Mouse (Mus musculus): Measurements from ENCODE around the gene Reln. TPM values are rescaled to one million over a fixed set of nuclear protein-coding genes. Genes with fewer than 3 reads are reported as not detected.

Reln gene
- polyA plus RNA-seq, 1 experiment from 2014 or later = 1.8 TPM

GRCm38 (mm10) chr5:22302309-22302708 lies 42.2 kb downstream of the Reln start:
- Histone ChIP-seq H3K4me1 (ENCODE audit: control insufficient read depth, insufficient read depth, low read length) (no peaks in the 10 kb centered on the region), H3K9me3 (ENCODE audit: control insufficient read depth, low read length) (no peaks in the 10 kb centered on the region), H3K9ac (ENCODE audit: low read length) (no peak overlapping the region), H3K27me3 (ENCODE audit: control insufficient read depth, insufficient read depth, low read length) (no peaks in the 10 kb centered on the region), H3K4me3 (ENCODE audit: low read depth, low read length) (no peak overlapping the region), H3K36me3 (ENCODE audit: control insufficient read depth, insufficient read depth, low read length) (no peaks in the 10 kb centered on the region), H3K4me2 (ENCODE audit: low read depth, severe bottlenecking) (no peak overlapping the region), H3K27ac (replicated peaks; ENCODE audit: low read depth, low read length) (no peak overlapping the region)
- WGBS = 70% methylated on average over 5 of the region's 5 CpGs
- no peak for ATAC-seq (ENCODE audit: insufficient number of reproducible peaks, low FRiP score, low TSS enrichment, low read depth)
- no peak for DNase-seq (ENCODE audit: low spot score)

DNA sequence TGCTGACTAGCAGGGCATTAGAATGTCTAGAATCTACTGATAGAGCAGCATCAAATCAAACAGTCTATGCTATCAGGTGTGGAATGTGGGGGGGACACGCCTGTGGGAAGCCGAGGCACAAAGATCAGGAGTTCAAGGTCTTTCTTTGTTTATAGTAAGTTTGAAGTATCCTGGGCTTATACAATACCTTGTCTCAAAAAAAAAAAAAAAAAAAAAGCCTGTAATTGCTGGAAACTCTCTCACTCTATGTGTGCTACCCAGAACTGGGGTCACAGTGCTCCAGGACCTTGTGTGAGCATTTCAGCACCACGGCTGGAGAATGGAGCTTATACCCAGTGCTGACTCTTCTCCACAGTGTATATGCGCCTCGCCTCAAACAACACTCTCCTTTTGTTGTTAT lies 43.7 kb downstream of the Reln start:
- no peak overlapping the region for H3K27ac ChIP-seq (replicated peaks; ENCODE audit: low read depth, low read length)
- H3K4me2 ChIP-seq (ENCODE audit: low read depth, severe bottlenecking) = no peak overlapping the region
- no peaks in the 10 kb centered on the region for H3K4me1 ChIP-seq (ENCODE audit: control insufficient read depth, insufficient read depth, low read length)
- no peaks in the 10 kb centered on the region for H3K9me3 ChIP-seq (ENCODE audit: control insufficient read depth, low read length)
- no peaks in the 10 kb centered on the region for H3K36me3 ChIP-seq (ENCODE audit: control insufficient read depth, insufficient read depth, low read length)
- no peaks in the 10 kb centered on the region for H3K27me3 ChIP-seq (ENCODE audit: control insufficient read depth, insufficient read depth, low read length)
- 88% methylated on average over 5 of the region's 5 CpGs for WGBS
- no peak overlapping the region for H3K9ac ChIP-seq (ENCODE audit: low read length)
- no peak for DNase-seq (ENCODE audit: low spot score)
- no peak overlapping the region for H3K4me3 ChIP-seq (ENCODE audit: low read depth, low read length)
- ATAC-seq (ENCODE audit: insufficient number of reproducible peaks, low FRiP score, low TSS enrichment, low read depth) = no peak

GRCm38 (mm10) chr5:22300046-22300445 lies 44.5 kb downstream of the Reln start:
- no peaks in the 10 kb centered on the region for H3K27me3 ChIP-seq (ENCODE audit: control insufficient read depth, insufficient read depth, low read length)
- H3K36me3 ChIP-seq (ENCODE audit: control insufficient read depth, insufficient read depth, low read length) = no peaks in the 10 kb centered on the region
- DNase-seq (ENCODE audit: low spot score) (no peak), ATAC-seq (ENCODE audit: insufficient number of reproducible peaks, low FRiP score, low TSS enrichment, low read depth) (no peak)
- no peak overlapping the region for H3K9ac ChIP-seq (ENCODE audit: low read length)
- no peaks in the 10 kb centered on the region for H3K4me1 ChIP-seq (ENCODE audit: control insufficient read depth, insufficient read depth, low read length)
- no peak overlapping the region for H3K4me2 ChIP-seq (ENCODE audit: low read depth, severe bottlenecking)
- H3K27ac ChIP-seq (replicated peaks; ENCODE audit: low read depth, low read length) = no peak overlapping the region
- H3K4me3 ChIP-seq (ENCODE audit: low read depth, low read length) = no peak overlapping the region
- 87% methylated on average over 6 of the region's 6 CpGs for WGBS
- H3K9me3 ChIP-seq (ENCODE audit: control insufficient read depth, low read length) = no peaks in the 10 kb centered on the region

- Histone ChIP-seq H3K27ac (replicated peaks; ENCODE audit: low read depth, low read length) (no peak overlapping the region), H3K4me1 (ENCODE audit: control insufficient read depth, insufficient read depth, low read length) (no peaks in the 10 kb centered on the region), H3K9me3 (ENCODE audit: control insufficient read depth, low read length) (no peaks in the 10 kb centered on the region), H3K9ac (ENCODE audit: low read length) (no peak overlapping the region), H3K36me3 (ENCODE audit: control insufficient read depth, insufficient read depth, low read length) (no peaks in the 10 kb centered on the region), H3K4me2 (ENCODE audit: low read depth, severe bottlenecking) (no peak overlapping the region), H3K4me3 (ENCODE audit: low read depth, low read length) (no peak overlapping the region), H3K27me3 (ENCODE audit: control insufficient read depth, insufficient read depth, low read length) (no peaks in the 10 kb centered on the region)
- ATAC-seq (ENCODE audit: insufficient number of reproducible peaks, low FRiP score, low TSS enrichment, low read depth) (no peak), DNase-seq (ENCODE audit: low spot score) (no peak)
- WGBS = 91% methylated on average over 6 of the region's 6 CpGs
Measured at GRCm38 (mm10) chr5:22295161-22295560, 49.3 kb downstream of the Reln start.

DNA sequence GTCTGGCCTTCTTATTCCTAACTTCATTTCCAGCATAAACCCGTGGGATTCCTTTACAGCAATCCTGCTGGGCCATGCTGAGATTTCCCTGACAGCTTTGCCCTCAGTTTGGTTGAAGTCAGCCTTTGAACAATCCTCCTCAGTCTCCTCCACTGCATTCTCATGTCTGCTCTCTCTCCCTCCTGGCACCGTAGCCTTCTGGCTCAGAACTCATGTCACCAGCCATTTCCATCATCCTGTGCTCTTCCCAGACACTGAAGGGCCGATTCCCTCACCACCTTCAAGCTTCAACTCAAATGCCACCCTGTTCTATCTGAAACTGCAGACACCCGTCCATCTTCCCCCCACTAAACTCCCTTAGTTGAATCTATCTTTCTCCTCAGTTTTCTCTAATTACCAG lies 53.1 kb downstream of the Reln start:
- 82% methylated on average over 4 of the region's 4 CpGs for WGBS
- no peak overlapping the region for H3K27ac ChIP-seq (replicated peaks; ENCODE audit: low read depth, low read length)

DNA sequence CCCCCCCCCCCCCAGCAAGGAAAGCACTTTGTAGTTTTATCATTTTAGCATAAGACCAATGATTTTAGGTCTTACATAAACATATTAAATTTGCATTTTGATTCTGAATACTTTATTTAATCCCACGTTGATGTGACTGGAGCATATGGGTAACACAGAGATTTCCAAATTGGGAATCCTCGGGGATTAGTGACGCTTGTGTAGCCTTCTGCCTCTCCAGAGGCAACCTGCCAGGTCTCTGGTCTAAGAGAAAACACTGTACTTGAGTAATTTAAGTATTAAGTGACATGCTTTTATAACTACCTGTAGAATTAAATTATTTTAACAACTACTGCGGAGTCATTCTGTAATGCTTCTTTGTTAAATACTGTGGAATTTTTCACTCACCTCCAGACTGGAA lies 59.1 kb downstream of the Reln start:
- Histone ChIP-seq H3K36me3 (ENCODE audit: control insufficient read depth, insufficient read depth, low read length) (no peaks in the 10 kb centered on the region), H3K27ac (replicated peaks; ENCODE audit: low read depth, low read length) (no peak overlapping the region), H3K27me3 (ENCODE audit: control insufficient read depth, insufficient read depth, low read length) (no peaks in the 10 kb centered on the region), H3K4me2 (ENCODE audit: low read depth, severe bottlenecking) (no peak overlapping the region), H3K4me3 (ENCODE audit: low read depth, low read length) (no peak overlapping the region), H3K9ac (ENCODE audit: low read length) (no peak overlapping the region), H3K4me1 (ENCODE audit: control insufficient read depth, insufficient read depth, low read length) (no peaks in the 10 kb centered on the region), H3K9me3 (ENCODE audit: control insufficient read depth, low read length) (no peaks in the 10 kb centered on the region)
- no peak for DNase-seq (ENCODE audit: low spot score)
- WGBS = 94% methylated on average over 4 of the region's 4 CpGs
- ATAC-seq (ENCODE audit: insufficient number of reproducible peaks, low FRiP score, low TSS enrichment, low read depth) = no peak

More for the DNA sequence above, 53.1 kb downstream of the Reln start:
- Histone ChIP-seq H3K27me3 (ENCODE audit: control insufficient read depth, insufficient read depth, low read length) (no peaks in the 10 kb centered on the region), H3K36me3 (ENCODE audit: control insufficient read depth, insufficient read depth, low read length) (no peaks in the 10 kb centered on the region), H3K4me2 (ENCODE audit: low read depth, severe bottlenecking) (no peak overlapping the region), H3K9ac (ENCODE audit: low read length) (no peak overlapping the region), H3K9me3 (ENCODE audit: control insufficient read depth, low read length) (no peaks in the 10 kb centered on the region), H3K4me1 (ENCODE audit: control insufficient read depth, insufficient read depth, low read length) (no peaks in the 10 kb centered on the region), H3K4me3 (ENCODE audit: low read depth, low read length) (no peak overlapping the region)
- no peak for DNase-seq (ENCODE audit: low spot score)
- no peak for ATAC-seq (ENCODE audit: insufficient number of reproducible peaks, low FRiP score, low TSS enrichment, low read depth)

DNA sequence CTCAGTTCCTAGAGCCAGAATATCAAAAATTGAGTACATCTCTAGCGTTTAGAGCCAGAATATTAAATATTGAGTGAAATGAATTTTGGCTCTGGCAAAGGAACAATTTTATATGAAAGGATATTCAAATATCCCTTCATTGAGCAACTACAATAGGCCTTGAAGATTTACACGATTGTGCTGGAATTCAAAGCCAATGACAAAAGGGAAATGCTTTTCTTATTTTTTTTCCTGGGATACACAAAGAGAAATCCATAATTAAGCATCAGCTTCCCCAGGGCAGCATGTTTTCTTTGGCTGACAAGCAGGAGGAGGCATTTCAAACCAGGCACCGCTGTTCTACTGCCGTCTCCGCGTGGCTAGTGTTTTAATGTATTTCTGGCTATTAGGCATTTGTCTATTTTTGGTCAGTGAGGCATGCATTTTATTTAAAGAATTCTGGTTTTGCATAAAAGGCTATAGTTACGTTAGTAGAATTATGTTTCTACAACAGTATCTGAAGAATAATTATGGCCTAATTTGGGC lies 62.3 kb downstream of the Reln start:
- Histone ChIP-seq H3K4me2 (ENCODE audit: low read depth, severe bottlenecking) (no peak overlapping the region), H3K9ac (ENCODE audit: low read length) (no peak overlapping the region), H3K36me3 (ENCODE audit: control insufficient read depth, insufficient read depth, low read length) (no peaks in the 10 kb centered on the region), H3K27ac (replicated peaks; ENCODE audit: low read depth, low read length) (no peak overlapping the region), H3K27me3 (ENCODE audit: control insufficient read depth, insufficient read depth, low read length) (no peaks in the 10 kb centered on the region), H3K4me1 (ENCODE audit: control insufficient read depth, insufficient read depth, low read length) (no peaks in the 10 kb centered on the region), H3K9me3 (ENCODE audit: control insufficient read depth, low read length) (no peaks in the 10 kb centered on the region), H3K4me3 (ENCODE audit: low read depth, low read length) (no peak overlapping the region)
- WGBS = 93% methylated on average over 7 of the region's 7 CpGs
- no peak for ATAC-seq (ENCODE audit: insufficient number of reproducible peaks, low FRiP score, low TSS enrichment, low read depth)
- no peak for DNase-seq (ENCODE audit: low spot score)

GRCm38 (mm10) chr5:22280534-22281164 lies 63.9 kb downstream of the Reln start:
- no peak overlapping the region for H3K9ac ChIP-seq (ENCODE audit: low read length)
- ATAC-seq (ENCODE audit: insufficient number of reproducible peaks, low FRiP score, low TSS enrichment, low read depth) (no peak), DNase-seq (ENCODE audit: low spot score) (no peak)
- 82% methylated on average over 2 of the region's 2 CpGs for WGBS
- no peak overlapping the region for H3K27ac ChIP-seq (replicated peaks; ENCODE audit: low read depth, low read length)
- no peaks in the 10 kb centered on the region for H3K9me3 ChIP-seq (ENCODE audit: control insufficient read depth, low read length)
- no peak overlapping the region for H3K4me3 ChIP-seq (ENCODE audit: low read depth, low read length)
- no peaks in the 10 kb centered on the region for H3K4me1 ChIP-seq (ENCODE audit: control insufficient read depth, insufficient read depth, low read length)
- H3K36me3 ChIP-seq (ENCODE audit: control insufficient read depth, insufficient read depth, low read length) = no peaks in the 10 kb centered on the region
- no peak overlapping the region for H3K4me2 ChIP-seq (ENCODE audit: low read depth, severe bottlenecking)
- H3K27me3 ChIP-seq (ENCODE audit: control insufficient read depth, insufficient read depth, low read length) = no peaks in the 10 kb centered on the region

GRCm38 (mm10) chr5:22279201-22279600 lies 65.3 kb downstream of the Reln start:
- Histone ChIP-seq H3K4me1 (ENCODE audit: control insufficient read depth, insufficient read depth, low read length) (no peaks in the 10 kb centered on the region), H3K9me3 (ENCODE audit: control insufficient read depth, low read length) (no peaks in the 10 kb centered on the region), H3K4me3 (ENCODE audit: low read depth, low read length) (no peak overlapping the region), H3K27me3 (ENCODE audit: control insufficient read depth, insufficient read depth, low read length) (no peaks in the 10 kb centered on the region), H3K9ac (ENCODE audit: low read length) (no peak overlapping the region), H3K27ac (replicated peaks; ENCODE audit: low read depth, low read length) (no peak overlapping the region), H3K4me2 (ENCODE audit: low read depth, severe bottlenecking) (no peak overlapping the region), H3K36me3 (ENCODE audit: control insufficient read depth, insufficient read depth, low read length) (no peaks in the 10 kb centered on the region)
- DNase-seq (ENCODE audit: low spot score) = no peak
- 85% methylated on average over 4 of the region's 4 CpGs for WGBS
- no peak for ATAC-seq (ENCODE audit: insufficient number of reproducible peaks, low FRiP score, low TSS enrichment, low read depth)

Measured in limb, embryonic 11.5 days (tissue).